19 mouse cellular contexts compared by ENCODE assay signal in the genomic region with DNA sequence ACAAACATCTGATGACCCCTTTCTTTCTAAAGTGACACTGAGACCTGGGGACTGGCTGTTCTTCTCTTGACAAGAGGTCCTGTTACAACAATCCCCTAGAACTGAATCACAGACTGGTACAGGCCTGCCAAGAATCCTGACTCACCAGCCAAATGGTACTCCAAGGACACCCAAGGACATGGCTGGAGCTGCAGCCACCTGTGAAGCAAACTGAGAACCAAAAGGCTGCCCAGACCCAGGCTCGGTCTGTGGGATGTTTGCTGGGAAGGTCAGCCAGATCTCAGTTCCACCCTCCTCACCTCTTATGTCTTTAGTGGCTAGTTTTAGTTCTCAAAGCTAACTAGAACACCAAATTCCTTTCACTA.
DNase-seq lines count a peak whose midpoint lies in the region; ATAC-seq and TF ChIP-seq lines count a peak whose summit lies in the region.
"Had no signal": no experiment of that assay in that cellular context is flagged by ENCODE, and none has a peak within 500 bp of the region (broad histone marks: within the 10 kb centered on the region; RNA-seq: fewer than 3 reads in every experiment).

No protein-coding gene starts in this region.

- no peak for TF ChIP-seq CTCF in hindbrain, postnatal 0 days (IDR thresholded peaks at IDR 0.05; ENCODE audit: low read depth)

- WGBS in hindbrain, postnatal 0 days: 64% methylated on average over 1 of the region's 1 CpGs

- H3K9ac ChIP-seq in hindbrain, postnatal 0 days (replicated peaks; ENCODE audit: low read length): no peak overlapping the region
- H3K9ac ChIP-seq: embryonic facial prominence, embryonic 12.5 days; forebrain, embryonic 15.5 days; heart, embryonic 13.5 days; limb, embryonic 15.5 days; liver, postnatal 0 days had no signal

- no peaks in the 10 kb centered on the region for H3K36me3 ChIP-seq in hindbrain, postnatal 0 days (ENCODE audit: insufficient read depth, low read length)
- H3K36me3 ChIP-seq: embryonic facial prominence, embryonic 12.5 days; forebrain, embryonic 15.5 days; G1E; heart, embryonic 13.5 days; limb, embryonic 15.5 days; midbrain, embryonic 10.5 days had no signal

- no peak overlapping the region for H3K27ac ChIP-seq in hindbrain, postnatal 0 days
- H3K27ac ChIP-seq: embryonic facial prominence, embryonic 12.5 days; forebrain, embryonic 15.5 days; heart, embryonic 13.5 days; limb, embryonic 15.5 days; midbrain, embryonic 10.5 days had no signal

- H3K4me3 ChIP-seq in hindbrain, postnatal 0 days (ENCODE audit: low read length): no peak overlapping the region
- H3K4me3 ChIP-seq: embryonic facial prominence, embryonic 12.5 days; forebrain, embryonic 15.5 days; heart, embryonic 13.5 days; limb, embryonic 15.5 days; midbrain, embryonic 10.5 days had no signal

- peak; percentile 12 for DNase-seq in gastrocnemius, adult 18-20 months (ENCODE audit: low spot score)
- no peak for DNase-seq in gastrocnemius, postnatal 10 days
- DNase-seq in ovary, adult 18-20 months (ENCODE audit: low spot score): peak; percentile 35
- no peak for DNase-seq in ovary, postnatal 36 days (ENCODE audit: low spot score)
- peak; percentile 61 for DNase-seq in adrenal gland, postnatal 25 days
- no peak for DNase-seq in hindbrain, postnatal 0 days (ENCODE audit: low spot score)
- DNase-seq: kidney, adult 18-20 months; kidney, postnatal 25 days; layer of hippocampus, adult 9-11 months; liver, postnatal 0 days; thymus, adult 18-20 months had no signal

- H3K4me1 ChIP-seq in hindbrain, postnatal 0 days (ENCODE audit: insufficient read depth, low read length): 0 out of 2 replicates have a peak, but pooled peaks cover 2% of the 10 kb centered on the region
- H3K4me1 ChIP-seq: embryonic facial prominence, embryonic 12.5 days; limb, embryonic 15.5 days had no signal

- H3K27me3 ChIP-seq in hindbrain, postnatal 0 days (ENCODE audit: insufficient read depth, low read length): no peaks in the 10 kb centered on the region
- H3K27me3 ChIP-seq: embryonic facial prominence, embryonic 12.5 days; forebrain, embryonic 15.5 days; heart, embryonic 13.5 days; limb, embryonic 15.5 days had no signal

- H3K4me2 ChIP-seq in hindbrain, postnatal 0 days (ENCODE audit: low read depth, low read length): no peak overlapping the region
- H3K4me2 ChIP-seq: embryonic facial prominence, embryonic 12.5 days; forebrain, embryonic 15.5 days; heart, embryonic 13.5 days; limb, embryonic 15.5 days had no signal

- H3K9me3 ChIP-seq in hindbrain, postnatal 0 days (ENCODE audit: low read length): no peaks in the 10 kb centered on the region
- H3K9me3 ChIP-seq: embryonic facial prominence, embryonic 12.5 days; forebrain, embryonic 15.5 days; heart, embryonic 13.5 days; limb, embryonic 15.5 days; midbrain, embryonic 10.5 days had no signal

- ATAC-seq in hindbrain, postnatal 0 days: no peak
- no peak for ATAC-seq in granulocyte monocyte progenitor cell, adult 5-6 weeks (replicated peaks; ENCODE audit: poor library complexity, severe bottlenecking)
- ATAC-seq: CD4-positive, CD25-positive, alpha-beta regulatory T cell, adult 4 months; forebrain, embryonic 15.5 days; liver, postnatal 0 days had no signal

Comparison
In these comparisons a context has a peak if more than half of its experiments do, and no peak if none do; other contexts are left out.
1. DNase-seq: peak in gastrocnemius, adult 18-20 months (single experiment), ovary, adult 18-20 months (single experiment) and adrenal gland, postnatal 25 days (single experiment); none in gastrocnemius, postnatal 10 days (single experiment), ovary, postnatal 36 days (single experiment) and hindbrain, postnatal 0 days (single experiment).